15 mouse cellular contexts compared by ENCODE assay signal in the genomic region with DNA sequence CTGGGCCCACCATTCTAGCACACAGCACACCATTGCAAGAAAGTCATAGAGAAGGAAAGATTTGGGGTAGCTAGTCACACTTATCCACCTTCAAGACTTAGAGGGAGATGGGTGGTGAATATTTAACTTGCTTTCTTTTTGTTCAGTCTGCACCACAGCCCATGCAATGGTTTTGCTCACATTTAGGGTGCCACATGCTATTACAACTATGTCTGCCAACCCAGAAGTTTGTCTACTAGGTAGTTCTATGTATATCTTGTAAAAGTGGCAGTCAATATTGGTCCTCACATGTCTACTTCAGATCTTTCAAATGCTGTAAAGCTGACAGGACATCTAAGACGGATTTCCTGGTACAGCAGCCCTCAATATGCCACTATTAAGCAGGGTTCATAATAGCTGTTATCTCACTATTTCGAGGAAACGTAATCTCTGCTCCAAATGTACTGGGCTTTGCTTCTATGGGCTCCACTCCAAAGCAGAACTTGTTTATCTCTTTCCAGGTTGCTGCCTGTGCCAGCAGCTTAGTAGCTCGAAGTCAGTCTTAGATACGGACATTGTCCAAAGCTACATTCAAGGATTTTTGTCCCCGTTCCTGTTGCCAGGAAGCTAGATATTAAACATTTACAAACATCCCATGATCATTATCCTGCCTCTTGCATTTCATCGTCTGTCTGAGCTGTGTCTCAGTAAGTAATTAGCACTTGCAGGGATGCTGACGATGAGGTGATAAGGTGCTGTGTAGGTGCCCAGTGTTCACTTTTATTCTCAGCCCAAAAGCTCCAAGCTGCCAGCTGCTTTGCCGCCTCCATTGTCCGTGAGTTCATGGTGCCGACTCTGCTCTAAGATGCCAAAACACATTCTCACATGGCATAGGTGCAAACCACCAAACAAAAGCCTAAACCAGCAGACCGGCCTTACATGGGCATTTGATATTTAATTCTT.
DNase-seq lines count a peak whose midpoint lies in the region; ATAC-seq and TF ChIP-seq lines count a peak whose summit lies in the region.
"Had no signal": no experiment of that assay in that cellular context is flagged by ENCODE, and none has a peak within 500 bp of the region (broad histone marks: within the 10 kb centered on the region; RNA-seq: fewer than 3 reads in every experiment).

No protein-coding gene starts in this region.

- TF ChIP-seq RAD21 in MEL (IDR thresholded peaks at IDR 0.05; ENCODE audit: low read depth, low read length), result no peak

- TF ChIP-seq EP300 in MEL (IDR thresholded peaks at IDR 0.05; ENCODE audit: low read depth in 1 of 2, low read length in 2 of 2), result no peak

- WGBS in forebrain, embryonic 12.5 days, result 78% methylated on average over 12 of the region's 12 CpGs
- 87% methylated on average over 12 of the region's 12 CpGs for WGBS in forebrain, embryonic 10.5 days
- 63% methylated on average over 12 of the region's 12 CpGs for WGBS in hindbrain, postnatal 0 days
- 78% methylated on average over 12 of the region's 12 CpGs for WGBS in hindbrain, embryonic 13.5 days
- WGBS in intestine, embryonic 15.5 days, result 47% methylated on average over 12 of the region's 12 CpGs

- TF ChIP-seq POLR2A in MEL (IDR thresholded peaks at IDR 0.05; ENCODE audit: control insufficient read depth in 1 of 2, insufficient read depth in 1 of 2, low read depth in 1 of 2, low read length in 2 of 2, poor library complexity in 1 of 2), result no peak

- H3K36me3 ChIP-seq in forebrain, embryonic 12.5 days (replicated peaks), result no peaks in the 10 kb centered on the region
- H3K36me3 ChIP-seq in forebrain, embryonic 10.5 days (replicated peaks), result no peaks in the 10 kb centered on the region
- H3K36me3 ChIP-seq in hindbrain, postnatal 0 days (ENCODE audit: insufficient read depth, low read length), result no peaks in the 10 kb centered on the region
- no peaks in the 10 kb centered on the region for H3K36me3 ChIP-seq in hindbrain, embryonic 13.5 days
- H3K36me3 ChIP-seq in MEL (ENCODE audit: control insufficient read depth in 1 of 2, insufficient read depth in 2 of 2, low read length in 2 of 2), result no peaks in the 10 kb centered on the region
- no peaks in the 10 kb centered on the region for H3K36me3 ChIP-seq in intestine, embryonic 15.5 days
- H3K36me3 ChIP-seq: kidney, embryonic 15.5 days; liver, embryonic 13.5 days had no signal

- H3K9me3 ChIP-seq in forebrain, embryonic 12.5 days, result no peaks in the 10 kb centered on the region
- no peaks in the 10 kb centered on the region for H3K9me3 ChIP-seq in forebrain, embryonic 10.5 days
- no peaks in the 10 kb centered on the region for H3K9me3 ChIP-seq in hindbrain, postnatal 0 days (ENCODE audit: low read length)
- H3K9me3 ChIP-seq in hindbrain, embryonic 13.5 days, result no peaks in the 10 kb centered on the region
- no peaks in the 10 kb centered on the region for H3K9me3 ChIP-seq in MEL (replicated peaks; ENCODE audit: insufficient read depth, low read length)
- H3K9me3 ChIP-seq in intestine, embryonic 15.5 days, result no peaks in the 10 kb centered on the region
- H3K9me3 ChIP-seq: kidney, embryonic 15.5 days; liver, embryonic 13.5 days had no signal

- DNase-seq in forebrain, embryonic 10.5 days (ENCODE audit: extremely low spot score, low spot score), result no peak
- DNase-seq in hindbrain, postnatal 0 days (ENCODE audit: low spot score), result peak; percentile 4
- no peak for DNase-seq in MEL (ENCODE audit: low read depth, low spot score)
- DNase-seq in gastrocnemius, adult 18-20 months (ENCODE audit: low spot score), result no peak
- DNase-seq in spleen, postnatal 36 days (ENCODE audit: low spot score in 2 of 2), result no peak
- DNase-seq: cerebellum, adult 18-20 months; embryo, embryonic 11 days; liver, embryonic 13.5 days had no signal

- H3K4me3 ChIP-seq in forebrain, embryonic 12.5 days (replicated peaks), result no peak overlapping the region
- H3K4me3 ChIP-seq in forebrain, embryonic 10.5 days, result no peak overlapping the region
- H3K4me3 ChIP-seq in hindbrain, postnatal 0 days (ENCODE audit: low read length), result no peak overlapping the region
- no peak overlapping the region for H3K4me3 ChIP-seq in hindbrain, embryonic 13.5 days
- H3K4me3 ChIP-seq in MEL (ENCODE audit: control insufficient read depth in 1 of 2, insufficient read depth in 1 of 2, low read depth in 2 of 2, low read length in 2 of 2), result no peak overlapping the region
- no peak overlapping the region for H3K4me3 ChIP-seq in intestine, embryonic 15.5 days (replicated peaks)
- H3K4me3 ChIP-seq: kidney, embryonic 15.5 days; layer of hippocampus, adult 2 months; liver, embryonic 13.5 days; megakaryocyte, embryonic 14.5 days; myocyte had no signal

- peak; percentile 61; the same call in 1 of the 2 replicates for ATAC-seq in forebrain, embryonic 12.5 days (ENCODE audit: low FRiP score)
- ATAC-seq in hindbrain, postnatal 0 days, result no peak
- ATAC-seq in hindbrain, embryonic 13.5 days (ENCODE audit: low FRiP score), result no peak
- peak; percentile 59; the same call in 1 of the 2 replicates for ATAC-seq in intestine, embryonic 15.5 days

- TF ChIP-seq CTCF in hindbrain, postnatal 0 days (IDR thresholded peaks at IDR 0.05; ENCODE audit: low read depth), result no peak
- TF ChIP-seq CTCF in MEL (IDR thresholded peaks at IDR 0.05 in 2 of 3, conservative IDR thresholded peaks at IDR 0.05 in 1 of 3; ENCODE audit: control insufficient read depth in 1 of 3, insufficient read depth in 1 of 3, low read depth in 2 of 3, low read length in 3 of 3, poor library complexity in 1 of 3, severe bottlenecking in 1 of 3), result no peak

- H3K79me2 ChIP-seq in MEL (ENCODE audit: control insufficient read depth, insufficient read depth, low read length, poor library complexity), result no peaks in the 10 kb centered on the region

- H3K27ac ChIP-seq in forebrain, embryonic 12.5 days, result no peak overlapping the region
- no peak overlapping the region for H3K27ac ChIP-seq in forebrain, embryonic 10.5 days
- no peak overlapping the region for H3K27ac ChIP-seq in hindbrain, postnatal 0 days
- H3K27ac ChIP-seq in hindbrain, embryonic 13.5 days, result no peak overlapping the region
- H3K27ac ChIP-seq in MEL (ENCODE audit: control insufficient read depth, low read depth, low read length), result no peak overlapping the region
- H3K27ac ChIP-seq in intestine, embryonic 15.5 days, result no peak overlapping the region
- H3K27ac ChIP-seq: kidney, embryonic 15.5 days; layer of hippocampus, adult 2 months; liver, embryonic 13.5 days had no signal

- H3K4me2 ChIP-seq in forebrain, embryonic 12.5 days, result no peak overlapping the region
- H3K4me2 ChIP-seq in hindbrain, postnatal 0 days (ENCODE audit: low read depth, low read length), result 0 out of 2 replicates have a peak overlapping the region, but pooled peaks have one; percentile 1
- no peak overlapping the region for H3K4me2 ChIP-seq in hindbrain, embryonic 13.5 days
- no peak overlapping the region for H3K4me2 ChIP-seq in intestine, embryonic 15.5 days (replicated peaks)
- H3K4me2 ChIP-seq: kidney, embryonic 15.5 days; liver, embryonic 13.5 days had no signal

- H3K27me3 ChIP-seq in forebrain, embryonic 12.5 days, result no peaks in the 10 kb centered on the region
- H3K27me3 ChIP-seq in forebrain, embryonic 10.5 days (ENCODE audit: poor library complexity, severe bottlenecking), result no peaks in the 10 kb centered on the region
- H3K27me3 ChIP-seq in hindbrain, postnatal 0 days (ENCODE audit: insufficient read depth, low read length), result no peaks in the 10 kb centered on the region
- H3K27me3 ChIP-seq in hindbrain, embryonic 13.5 days, result no peaks in the 10 kb centered on the region
- H3K27me3 ChIP-seq in MEL (ENCODE audit: control insufficient read depth in 1 of 2, insufficient read depth in 2 of 2, low read length in 2 of 2), result no peaks in the 10 kb centered on the region
- H3K27me3 ChIP-seq in intestine, embryonic 15.5 days (replicated peaks), result no peaks in the 10 kb centered on the region
- H3K27me3 ChIP-seq: kidney, embryonic 15.5 days; liver, embryonic 13.5 days; megakaryocyte, embryonic 14.5 days had no signal

- no peaks in the 10 kb centered on the region for H3K4me1 ChIP-seq in forebrain, embryonic 12.5 days
- no peaks in the 10 kb centered on the region for H3K4me1 ChIP-seq in forebrain, embryonic 10.5 days
- no peaks in the 10 kb centered on the region for H3K4me1 ChIP-seq in hindbrain, postnatal 0 days (ENCODE audit: insufficient read depth, low read length)
- no peaks in the 10 kb centered on the region for H3K4me1 ChIP-seq in hindbrain, embryonic 13.5 days (replicated peaks)
- no peaks in the 10 kb centered on the region for H3K4me1 ChIP-seq in MEL (ENCODE audit: control insufficient read depth in 1 of 2, insufficient read depth in 2 of 2, low read length in 2 of 2)
- H3K4me1 ChIP-seq in intestine, embryonic 15.5 days (replicated peaks), result no peaks in the 10 kb centered on the region
- H3K4me1 ChIP-seq: liver, embryonic 13.5 days; megakaryocyte, embryonic 14.5 days had no signal

- no peak overlapping the region for H3K9ac ChIP-seq in forebrain, embryonic 12.5 days
- H3K9ac ChIP-seq in hindbrain, postnatal 0 days (replicated peaks; ENCODE audit: low read length), result no peak overlapping the region
- H3K9ac ChIP-seq in hindbrain, embryonic 13.5 days, result no peak overlapping the region
- H3K9ac ChIP-seq in MEL (ENCODE audit: control insufficient read depth, low read depth, low read length, poor library complexity, severe bottlenecking), result no peak overlapping the region
- no peak overlapping the region for H3K9ac ChIP-seq in intestine, embryonic 15.5 days
- H3K9ac ChIP-seq: kidney, embryonic 15.5 days; liver, embryonic 13.5 days had no signal

TF ChIP-seq in MEL, 35 proteins besides CTCF, POLR2A, EP300 and RAD21:
- peak; percentile 58; the same call in 1 of the 2 replicates for TF ChIP-seq RCOR1 (IDR thresholded peaks at IDR 0.05; ENCODE audit: low read depth, low read length)
- no peak for TF ChIP-seq CHD1 (IDR thresholded peaks at IDR 0.05; ENCODE audit: low read depth, low read length)

Comparison
In these comparisons a context has a peak if more than half of its experiments do, and no peak if none do; other contexts are left out.
1. ATAC-seq: peak in forebrain, embryonic 12.5 days (single experiment) and intestine, embryonic 15.5 days (single experiment); none in hindbrain, postnatal 0 days (single experiment) and hindbrain, embryonic 13.5 days (single experiment).